In genomic region chr1:85579199-85580147, GRCm38 (mm10) we compare ENCODE assay signal across 23 mouse cellular contexts. TPM values are rescaled to one million over a fixed set of nuclear protein-coding genes. Genes with fewer than 3 reads are reported as not detected.
DNase-seq lines count a peak whose midpoint lies in the region; ATAC-seq and TF ChIP-seq lines count a peak whose summit lies in the region.
"Not testable (repeated sequence)": the region's sequence is repeated elsewhere in the genome, so short reads cannot be mapped to it uniquely, and the experiment has no call there.
"Had no signal": no experiment of that assay in that cellular context is flagged by ENCODE, and none has a peak within 500 bp of the region (broad histone marks: within the 10 kb centered on the region; RNA-seq: fewer than 3 reads in every experiment).

No protein-coding gene starts in this region.

- not testable (repeated sequence) for H3K9me3 ChIP-seq in embryonic facial prominence, embryonic 13.5 days; forebrain, embryonic 11.5 days (ENCODE audit: control insufficient read depth, low read length); kidney, postnatal 0 days (replicated peaks; ENCODE audit: low read length)

- not testable (repeated sequence) for H3K9ac ChIP-seq in embryonic facial prominence, embryonic 13.5 days; forebrain, embryonic 11.5 days (ENCODE audit: low read length); kidney, postnatal 0 days (ENCODE audit: low read depth, low read length)

- not testable (repeated sequence) for H3K4me3 ChIP-seq in embryonic facial prominence, embryonic 13.5 days; forebrain, embryonic 11.5 days (ENCODE audit: low read depth, low read length); kidney, postnatal 0 days (replicated peaks; ENCODE audit: low read depth, low read length)

- DNase-seq in forebrain, embryonic 11.5 days (ENCODE audit: low spot score); kidney, postnatal 0 days (ENCODE audit: low spot score): not testable (repeated sequence)

- TF ChIP-seq CTCF in kidney, postnatal 0 days (IDR thresholded peaks at IDR 0.05; ENCODE audit: low read depth), result not testable (repeated sequence)

- H3K36me3 ChIP-seq in embryonic facial prominence, embryonic 13.5 days; forebrain, embryonic 11.5 days (ENCODE audit: control insufficient read depth, insufficient read depth, low read length); kidney, postnatal 0 days (ENCODE audit: insufficient read depth, low read length): not testable (repeated sequence)

- H3K27ac ChIP-seq in embryonic facial prominence, embryonic 13.5 days; forebrain, embryonic 11.5 days (ENCODE audit: low read depth, low read length); kidney, postnatal 0 days: not testable (repeated sequence)

- ATAC-seq in embryonic facial prominence, embryonic 13.5 days (ENCODE audit: insufficient number of reproducible peaks, insufficient read depth, low FRiP score, low TSS enrichment, low read depth), result peak; percentile 43; the same call in 1 of the 2 replicates
- peak; percentile 60; the same call in 1 of the 2 replicates for ATAC-seq in forebrain, embryonic 11.5 days (replicated peaks; ENCODE audit: low FRiP score)
- peak; percentile 27 to 36; a peak in 2 of 4 replicates for ATAC-seq in hematopoietic stem cell, adult 5-6 weeks (replicated peaks in 1 of 2; ENCODE audit: insufficient read depth in 1 of 2, low FRiP score in 2 of 2, low TSS enrichment in 1 of 2, low read depth in 1 of 2, poor library complexity in 2 of 2, severe bottlenecking in 2 of 2)
- ATAC-seq in kidney, postnatal 0 days (replicated peaks; ENCODE audit: low FRiP score, low read depth), result peak; percentile 46; the same call in 1 of the 2 replicates
- peak; percentile 41; the same call in 1 of the 2 replicates for ATAC-seq in megakaryocyte-erythroid progenitor cell, adult 5-6 weeks (replicated peaks; ENCODE audit: low FRiP score, low TSS enrichment, poor library complexity, severe bottlenecking)
- ATAC-seq in monocyte, adult 5-6 weeks (replicated peaks; ENCODE audit: insufficient number of reproducible peaks, low FRiP score, low TSS enrichment, poor library complexity, severe bottlenecking), result peak; percentile 75

- 59% methylated on average over 6 of the region's 7 CpGs for WGBS in embryonic facial prominence, embryonic 13.5 days
- WGBS in forebrain, embryonic 11.5 days, result 67% methylated on average over 6 of the region's 7 CpGs
- WGBS in kidney, postnatal 0 days, result 55% methylated on average over 6 of the region's 7 CpGs

- H3K27me3 ChIP-seq in embryonic facial prominence, embryonic 13.5 days; forebrain, embryonic 11.5 days (ENCODE audit: control insufficient read depth, insufficient read depth, low read length); kidney, postnatal 0 days (ENCODE audit: insufficient read depth, low read length): not testable (repeated sequence)

- H3K4me2 ChIP-seq in embryonic facial prominence, embryonic 13.5 days; forebrain, embryonic 11.5 days (ENCODE audit: low read depth, low read length, severe bottlenecking); kidney, postnatal 0 days (ENCODE audit: low read length): not testable (repeated sequence)

- not testable (repeated sequence) for H3K4me1 ChIP-seq in embryonic facial prominence, embryonic 13.5 days; forebrain, embryonic 11.5 days (replicated peaks; ENCODE audit: control insufficient read depth, insufficient read depth, low read length); kidney, postnatal 0 days (replicated peaks; ENCODE audit: insufficient read depth, low read length)

RNA-seq across cellular contexts. Expression of gene G530012D18Rik, which starts 4.0 kb away (rescaled TPM):
- polyA plus RNA-seq in embryonic facial prominence, embryonic 13.5 days (2015; fragmentation: Nextera tagmentation; extraction: Ambion mirVana), result not detected in 2 replicates
- not detected in 2 replicates for polyA plus RNA-seq in forebrain, embryonic 11.5 days (2014; fragmentation: Nextera tagmentation; extraction: Ambion mirVana)
- 1.9 TPM in 1 of 2 replicates, not detected in the other for total RNA-seq in hematopoietic stem cell, adult 5-6 weeks (2017)
- not detected in 2 replicates for polyA plus RNA-seq in kidney, postnatal 0 days (2015; fragmentation: Nextera tagmentation; extraction: Ambion mirVana)
- not detected in 2 replicates for total RNA-seq in megakaryocyte-erythroid progenitor cell, adult 5-6 weeks (2014; fragmentation: Nextera tagmentation)
- not detected in 2 replicates for total RNA-seq in megakaryocyte-erythroid progenitor cell, adult 5-6 weeks (2017)
- not detected in 3 replicates for total RNA-seq in monocyte, adult 5-6 weeks (2017)
- total RNA-seq: adrenal gland, adult 8-10 months; adrenal gland, postnatal 36 days; ES-E14; gastrocnemius, postnatal 10 days; gastrocnemius, postnatal 4 days; heart, adult 2 months; heart, postnatal 36 days had no signal
- polyA plus RNA-seq: cortical plate, adult 2 months; embryonic facial prominence, embryonic 12.5 days; erythroblast, embryonic 14.5 days; forebrain, embryonic 12.5 days; forebrain, embryonic 16.5 days; frontal cortex, adult 2 months; heart, adult 2 months; heart, embryonic 11.5 days; heart, postnatal 0 days; hindbrain, embryonic 14.5 days; intestine, embryonic 16.5 days had no signal

RNA-seq across cellular contexts. Expression of gene Sp110, which starts 19.1 kb away (rescaled TPM):
- polyA plus RNA-seq in embryonic facial prominence, embryonic 13.5 days (2015; fragmentation: Nextera tagmentation; extraction: Ambion mirVana), result 1.1 and 1.2 TPM in 2 replicates
- 0.33 and 0.59 TPM in 2 replicates for polyA plus RNA-seq in forebrain, embryonic 11.5 days (2014; fragmentation: Nextera tagmentation; extraction: Ambion mirVana)
- total RNA-seq in hematopoietic stem cell, adult 5-6 weeks (2017), result 128 and 134 TPM in 2 replicates
- 1.9 and 2.1 TPM in 2 replicates for polyA plus RNA-seq in kidney, postnatal 0 days (2015; fragmentation: Nextera tagmentation; extraction: Ambion mirVana)
- total RNA-seq in megakaryocyte-erythroid progenitor cell, adult 5-6 weeks (2014; fragmentation: Nextera tagmentation), result 47.6 and 50.5 TPM in 2 replicates
- total RNA-seq in megakaryocyte-erythroid progenitor cell, adult 5-6 weeks (2017), result 43.7 and 67.0 TPM in 2 replicates
- 147 to 231 TPM (median 156 TPM) in 3 replicates for total RNA-seq in monocyte, adult 5-6 weeks (2017)

RNA-seq across cellular contexts. Expression of gene Sp140, which starts 20.7 kb away (rescaled TPM):
- 1.2 and 1.3 TPM in 2 replicates for polyA plus RNA-seq in embryonic facial prominence, embryonic 13.5 days (2015; fragmentation: Nextera tagmentation; extraction: Ambion mirVana)
- polyA plus RNA-seq in forebrain, embryonic 11.5 days (2014; fragmentation: Nextera tagmentation; extraction: Ambion mirVana), result 0.43 and 0.59 TPM in 2 replicates
- total RNA-seq in hematopoietic stem cell, adult 5-6 weeks (2017), result 89.8 and 117 TPM in 2 replicates
- 2.1 and 2.3 TPM in 2 replicates for polyA plus RNA-seq in kidney, postnatal 0 days (2015; fragmentation: Nextera tagmentation; extraction: Ambion mirVana)
- total RNA-seq in megakaryocyte-erythroid progenitor cell, adult 5-6 weeks (2014; fragmentation: Nextera tagmentation), result 27.1 and 28.0 TPM in 2 replicates
- total RNA-seq in megakaryocyte-erythroid progenitor cell, adult 5-6 weeks (2017), result 28.0 and 38.9 TPM in 2 replicates
- total RNA-seq in monocyte, adult 5-6 weeks (2017), result 102 to 179 TPM (median 146 TPM) in 3 replicates
- polyA plus RNA-seq: erythroblast, embryonic 14.5 days had no signal
